Mouse (Mus musculus) hindbrain, embryonic 15.5 days (tissue): ENCODE measurements at regions not wholly inside any gene's neighbourhood (a gene's known extent, or its start where the extent isn't known, plus 50 kb on each side); places are given as distances from the start of the nearest gene placed in this dataset.

Experiments used
- ATAC-seq: fragments of 200-750 bp; cut with Nextera tagmentation; 2 replicates; pipeline ENCODE4 v1.8.0; 2017; ENCODE audit warnings: low read depth, moderate number of reproducible peaks, moderate TSS enrichment; ENCODE audit not compliant: low FRiP score
- H3K27ac ChIP-seq: fragments of 300-500 bp; sonication (generic); replicated peaks from 2 replicates; pipeline ENCODE4 v1.5.1; 2015; ENCODE audit warnings: mild to moderate bottlenecking, inconsistent platforms
- H3K27me3 ChIP-seq: fragments of 300-500 bp; sonication (generic); 2 replicates; pipeline ENCODE4 v1.6.1; 2015; ENCODE audit warnings: control low read depth, inconsistent platforms
- H3K36me3 ChIP-seq: fragments of 300-500 bp; sonication (generic); 2 replicates; pipeline ENCODE4 v1.6.1; 2015; ENCODE audit warnings: control low read depth, inconsistent platforms
- H3K4me1 ChIP-seq: fragments of 300-500 bp; sonication (generic); replicated peaks from 2 replicates; pipeline ENCODE4 v1.6.1; 2015; ENCODE audit warnings: control low read depth, inconsistent platforms
- H3K4me2 ChIP-seq: fragments of 300-500 bp; sonication (generic); 2 replicates; pipeline ENCODE4 v1.6.1; 2015; ENCODE audit warnings: moderate library complexity, mild to moderate bottlenecking, inconsistent platforms
- H3K4me3 ChIP-seq: fragments of 300-500 bp; sonication (generic); 2 replicates; pipeline ENCODE4 v1.5.1; 2015; ENCODE audit warnings: mild to moderate bottlenecking, inconsistent platforms
- H3K9ac ChIP-seq: fragments of 300-500 bp; sonication (generic); 2 replicates; pipeline ENCODE4 v1.6.1; 2015; ENCODE audit warnings: inconsistent platforms
- H3K9me3 ChIP-seq: fragments of 300-500 bp; sonication (generic); 2 replicates; pipeline ENCODE4 v1.6.1; 2016; ENCODE audit warnings: control low read depth, inconsistent platforms
- WGBS: fragments of 180-500 bp; shearing (Covaris S2); methylation state at CpG from one replicate; pipeline ENCODE4 v1.1.7; 2015; 5-methylcytosine and 5-hydroxymethylcytosine counted together

DNA sequence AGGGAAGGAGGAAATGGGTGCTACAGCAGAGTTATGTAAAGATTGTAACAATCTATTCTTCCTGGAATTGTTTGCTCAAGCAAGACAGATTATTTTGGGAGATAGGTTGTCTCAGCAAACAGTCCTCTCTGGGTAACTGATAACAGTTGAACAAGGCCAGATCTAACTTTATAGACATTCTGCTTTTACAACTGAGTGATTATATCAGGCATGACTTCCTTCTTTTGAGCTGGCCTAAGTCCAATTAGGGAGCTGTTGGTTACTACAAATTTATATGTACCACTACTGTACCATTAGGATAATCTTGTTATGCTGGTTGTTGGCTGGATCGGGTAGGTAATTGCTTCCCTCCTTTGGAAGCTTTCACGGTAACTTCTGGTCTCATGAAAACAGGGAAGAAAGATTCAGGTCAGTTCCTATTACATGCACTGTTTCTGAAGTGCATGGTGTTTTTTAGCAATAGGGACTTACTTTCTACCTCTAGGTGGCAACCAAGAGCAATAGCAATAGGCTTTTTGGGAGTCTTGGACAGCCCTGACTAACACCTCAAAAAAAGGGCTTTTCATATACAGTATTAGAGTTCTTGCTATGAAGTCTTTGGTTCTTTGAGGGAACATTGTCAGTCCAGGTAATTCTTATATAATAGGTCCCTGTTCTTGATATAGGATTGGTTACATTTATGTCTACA lies 363.9 kb upstream of the Slc5a7 start:
- Histone ChIP-seq H3K36me3 (no peaks in the 10 kb centered on the region), H3K4me3 (no peak overlapping the region), H3K4me2 (no peak overlapping the region), H3K27ac (no peak overlapping the region), H3K27me3 (no peaks in the 10 kb centered on the region), H3K9me3 (no peaks in the 10 kb centered on the region), H3K4me1 (no peaks in the 10 kb centered on the region), H3K9ac (no peak overlapping the region)
- no peak for ATAC-seq
- WGBS: 65% methylated on average over 2 of the region's 2 CpGs

GRCm38 (mm10) chr17:54656553-54656952 lies 357.7 kb upstream of the Slc5a7 start:
- Histone ChIP-seq H3K4me2 (no peak overlapping the region), H3K27me3 (no peaks in the 10 kb centered on the region), H3K4me1 (no peaks in the 10 kb centered on the region), H3K4me3 (no peak overlapping the region), H3K9ac (no peak overlapping the region), H3K27ac (no peak overlapping the region), H3K9me3 (no peaks in the 10 kb centered on the region), H3K36me3 (no peaks in the 10 kb centered on the region)
- ATAC-seq: no peak
